14 mouse cellular contexts compared by ENCODE assay signal in genomic region chr11:68313861-68314260, GRCm38 (mm10).
DNase-seq lines count a peak whose midpoint lies in the region; ATAC-seq lines count a peak whose summit lies in the region.
"Had no signal": no experiment of that assay in that cellular context is flagged by ENCODE, and none has a peak within 500 bp of the region (broad histone marks: within the 10 kb centered on the region; RNA-seq: fewer than 3 reads in every experiment).

No protein-coding gene starts in this region.

- intact Hi-C loops in heart, postnatal 36 days (cut with DNase I): no loop called here

- H3K9me3 ChIP-seq in heart, embryonic 10.5 days: no peaks in the 10 kb centered on the region
- no peaks in the 10 kb centered on the region; the same call in 1 of the 2 replicates for H3K9me3 ChIP-seq in midbrain, embryonic 11.5 days (ENCODE audit: control insufficient read depth, low read length)
- no peaks in the 10 kb centered on the region; the same call in 1 of the 2 replicates for H3K9me3 ChIP-seq in midbrain, embryonic 16.5 days (replicated peaks; ENCODE audit: control insufficient read depth, low read length, poor library complexity, severe bottlenecking)
- H3K9me3 ChIP-seq in limb, embryonic 10.5 days (replicated peaks): no peaks in the 10 kb centered on the region; the same call in 1 of the 2 replicates

- WGBS in heart, embryonic 10.5 days: 55% methylated on average over 4 of the region's 4 CpGs
- 61% methylated on average over 4 of the region's 4 CpGs for WGBS in midbrain, embryonic 11.5 days
- 64% methylated on average over 4 of the region's 4 CpGs for WGBS in midbrain, embryonic 16.5 days
- 61% methylated on average over 4 of the region's 4 CpGs for WGBS in limb, embryonic 10.5 days

- no peaks in the 10 kb centered on the region for H3K27me3 ChIP-seq in heart, embryonic 10.5 days (ENCODE audit: insufficient read depth, poor library complexity, severe bottlenecking)
- no peaks in the 10 kb centered on the region for H3K27me3 ChIP-seq in midbrain, embryonic 11.5 days (ENCODE audit: control insufficient read depth, insufficient read depth, low read length)
- H3K27me3 ChIP-seq in midbrain, embryonic 16.5 days (ENCODE audit: control insufficient read depth, insufficient read depth, low read depth, low read length): no peaks in the 10 kb centered on the region
- H3K27me3 ChIP-seq in limb, embryonic 10.5 days (ENCODE audit: low read depth, poor library complexity, severe bottlenecking): no peaks in the 10 kb centered on the region

- H3K4me3 ChIP-seq in heart, embryonic 10.5 days: no peak overlapping the region
- H3K4me3 ChIP-seq in midbrain, embryonic 11.5 days (ENCODE audit: low read depth, low read length): no peak overlapping the region
- H3K4me3 ChIP-seq in midbrain, embryonic 16.5 days (ENCODE audit: low read depth, low read length): no peak overlapping the region
- no peak overlapping the region for H3K4me3 ChIP-seq in limb, embryonic 10.5 days
- H3K4me3 ChIP-seq: erythroblast, embryonic 14.5 days had no signal

- no peak overlapping the region for H3K4me2 ChIP-seq in midbrain, embryonic 11.5 days
- H3K4me2 ChIP-seq in midbrain, embryonic 16.5 days (ENCODE audit: low read length): no peak overlapping the region
- H3K4me2 ChIP-seq: lung, embryonic 14.5 days had no signal

- peak overlapping the region; percentile 69; the same call in 1 of the 2 replicates for H3K27ac ChIP-seq in heart, embryonic 10.5 days
- H3K27ac ChIP-seq in midbrain, embryonic 11.5 days (ENCODE audit: low read depth, low read length): peak overlapping the region; percentile 25; the same call in 1 of the 2 replicates
- H3K27ac ChIP-seq in midbrain, embryonic 16.5 days (ENCODE audit: low read length): no peak overlapping the region
- peak overlapping the region; percentile 61 for H3K27ac ChIP-seq in limb, embryonic 10.5 days

- peaks cover 37% of the 10 kb centered on the region for H3K4me1 ChIP-seq in heart, embryonic 10.5 days
- peaks cover 26% of the 10 kb centered on the region for H3K4me1 ChIP-seq in midbrain, embryonic 11.5 days (ENCODE audit: control insufficient read depth, insufficient read depth, low read length)
- H3K4me1 ChIP-seq in midbrain, embryonic 16.5 days (ENCODE audit: control insufficient read depth, insufficient read depth, low read length): peaks cover 7% of the 10 kb centered on the region; the same call in 1 of the 2 replicates
- peaks cover 48% of the 10 kb centered on the region for H3K4me1 ChIP-seq in limb, embryonic 10.5 days

- ATAC-seq in midbrain, embryonic 11.5 days (ENCODE audit: low FRiP score): no peak
- ATAC-seq in midbrain, embryonic 16.5 days: no peak

- no peak for DNase-seq in heart, embryonic 10.5 days (ENCODE audit: low spot score)
- DNase-seq in heart, postnatal 36 days: no peak
- DNase-seq in midbrain, embryonic 11.5 days (ENCODE audit: low spot score, missing footprints): no peak
- peak; percentile 78 for DNase-seq in NIH3T3 (ENCODE audit: low read depth)
- no peak for DNase-seq in limb, embryonic 10.5 days (ENCODE audit: low spot score)
- DNase-seq in kidney, postnatal 14 days: no peak
- no peak for DNase-seq in kidney, adult 11 months
- DNase-seq: cerebellum, adult 9-10 months; embryo, embryonic 11 days; layer of hippocampus, adult 9-11 months; lung, embryonic 14.5 days; thymus, postnatal 36 days had no signal

- H3K9ac ChIP-seq in midbrain, embryonic 11.5 days (ENCODE audit: low read length): no peak overlapping the region
- no peak overlapping the region for H3K9ac ChIP-seq in midbrain, embryonic 16.5 days (ENCODE audit: low read depth, low read length)
- H3K9ac ChIP-seq: lung, embryonic 14.5 days had no signal

- no peaks in the 10 kb centered on the region for H3K36me3 ChIP-seq in heart, embryonic 10.5 days
- no peaks in the 10 kb centered on the region for H3K36me3 ChIP-seq in midbrain, embryonic 11.5 days (ENCODE audit: control insufficient read depth, insufficient read depth, low read length)
- H3K36me3 ChIP-seq in midbrain, embryonic 16.5 days (ENCODE audit: control insufficient read depth, insufficient read depth, low read length): no peaks in the 10 kb centered on the region
- H3K36me3 ChIP-seq in limb, embryonic 10.5 days: no peaks in the 10 kb centered on the region; the same call in 1 of the 2 replicates
